Mouse (Mus musculus): ENCODE results near the gene Bad. TPM values are rescaled to one million over a fixed set of nuclear protein-coding genes. Genes with fewer than 3 reads are reported as not detected.
A peak's percentile ranks its signal among the peaks of the same experiment; 100 is the strongest.

Gene Bad
- total and polyA plus RNA-seq, 3 experiments = 21.1 to 33.5 (median 25.8) TPM

DNA sequence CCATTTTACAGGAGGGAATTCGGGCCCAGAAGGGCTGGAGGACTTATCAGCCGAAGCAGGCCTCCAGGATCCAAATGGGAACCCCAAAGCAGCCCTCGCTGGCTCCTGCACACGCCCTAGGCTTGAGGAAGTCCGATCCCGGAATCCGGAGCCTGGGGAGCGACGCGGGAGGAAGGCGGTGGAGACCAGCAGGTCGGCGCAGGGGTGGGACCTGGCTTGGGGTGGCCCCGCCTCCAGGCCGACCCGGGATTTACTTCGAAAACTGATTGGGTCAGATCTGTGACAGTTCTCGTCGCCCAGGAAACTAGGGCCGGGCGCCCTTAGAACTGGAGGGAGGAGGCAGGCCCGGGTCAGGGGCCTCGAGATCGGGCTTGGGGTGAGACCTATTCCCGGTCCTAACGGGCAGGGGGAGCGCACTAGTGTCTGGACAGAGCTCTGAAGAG lies 609 bp downstream of the Bad start, which contains the start of gene Gpr137:
Gene Gpr137, minus strand, starts transcription at position 232 of the 443 bp plus-strand sequence.
- Histone ChIP-seq H3K27me3 (ENCODE audit: control insufficient read depth, insufficient read depth, low read length) (no peaks in the 10 kb centered on the region), H3K27ac (peak within 1 kb of the TSS; percentile 84), H3K9ac (ENCODE audit: low read depth, low read length) (peak within 1 kb of the TSS; percentile 91), H3K4me1 (ENCODE audit: control insufficient read depth, insufficient read depth, low read length) (peaks cover 3% of the 10 kb centered on the region), H3K79me2 (replicated peaks; ENCODE audit: control insufficient read depth, insufficient read depth, low read length) (no peaks in the 10 kb centered on the region), H3K36me3 (ENCODE audit: control insufficient read depth, insufficient read depth, low read length) (no peaks in the 10 kb centered on the region), H3K4me3 (peak within 1 kb of the TSS; percentile 80)
- WGBS = under 1% methylated on average over 27 of the region's 27 CpGs
- DNase-seq = peak; percentile 95 to 98
- TF ChIP-seq CTCF (IDR thresholded peaks at IDR 0.05) = no peak
- TF ChIP-seq EP300 (IDR thresholded peaks at IDR 0.05; ENCODE audit: insufficient read depth, low read depth, low read length) = no peak
- TF ChIP-seq POLR2A (IDR thresholded peaks at IDR 0.05; ENCODE audit: insufficient read depth, low read depth, low read length) = peak; percentile 88
- intact Hi-C loops (cut with DNase I) = loop anchor here (1.0 to 5.0 kb wide), 2 partner anchors 9 to 35 kb away; partner anchors contain the start of gene Plcb3

DNA sequence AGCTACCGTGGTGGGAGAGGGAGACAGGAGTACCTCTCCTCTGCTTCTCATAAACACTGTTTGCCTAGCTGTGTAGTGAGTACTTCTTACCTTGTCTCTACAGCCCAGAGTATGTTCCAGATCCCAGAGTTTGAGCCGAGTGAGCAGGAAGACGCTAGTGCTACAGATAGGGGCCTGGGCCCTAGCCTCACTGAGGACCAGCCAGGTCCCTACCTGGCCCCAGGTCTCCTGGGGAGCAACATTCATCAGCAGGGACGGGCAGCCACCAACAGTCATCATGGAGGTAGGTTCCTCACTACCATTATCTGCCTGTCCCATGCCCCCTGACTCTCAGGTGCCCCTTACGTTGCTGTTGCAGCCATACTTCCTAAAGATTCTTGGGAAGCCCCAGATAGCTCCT lies 1.1 kb downstream of the Bad start:
- Histone ChIP-seq H3K27ac (peak overlapping the region; percentile 84), H3K9ac (ENCODE audit: low read depth, low read length) (peak overlapping the region; percentile 65), H3K27me3 (ENCODE audit: control insufficient read depth, insufficient read depth, low read length) (no peaks in the 10 kb centered on the region), H3K4me1 (ENCODE audit: control insufficient read depth, insufficient read depth, low read length) (peaks cover 3% of the 10 kb centered on the region), H3K4me3 (peak overlapping the region; percentile 80), H3K36me3 (ENCODE audit: control insufficient read depth, insufficient read depth, low read length) (no peaks in the 10 kb centered on the region), H3K79me2 (replicated peaks; ENCODE audit: control insufficient read depth, insufficient read depth, low read length) (no peaks in the 10 kb centered on the region)
- no peak for TF ChIP-seq EP300 (IDR thresholded peaks at IDR 0.05; ENCODE audit: insufficient read depth, low read depth, low read length)
- no peak for TF ChIP-seq POLR2A (IDR thresholded peaks at IDR 0.05; ENCODE audit: insufficient read depth, low read depth, low read length)
- no peak for TF ChIP-seq CTCF (IDR thresholded peaks at IDR 0.05)
- WGBS = 25% methylated on average over 5 of the region's 5 CpGs
- DNase-seq = no peak
- intact Hi-C loops (cut with DNase I) = loop anchor here (1.0 to 5.0 kb wide), 2 partner anchors 9 to 35 kb away; partner anchors contain the start of gene Plcb3

DNA sequence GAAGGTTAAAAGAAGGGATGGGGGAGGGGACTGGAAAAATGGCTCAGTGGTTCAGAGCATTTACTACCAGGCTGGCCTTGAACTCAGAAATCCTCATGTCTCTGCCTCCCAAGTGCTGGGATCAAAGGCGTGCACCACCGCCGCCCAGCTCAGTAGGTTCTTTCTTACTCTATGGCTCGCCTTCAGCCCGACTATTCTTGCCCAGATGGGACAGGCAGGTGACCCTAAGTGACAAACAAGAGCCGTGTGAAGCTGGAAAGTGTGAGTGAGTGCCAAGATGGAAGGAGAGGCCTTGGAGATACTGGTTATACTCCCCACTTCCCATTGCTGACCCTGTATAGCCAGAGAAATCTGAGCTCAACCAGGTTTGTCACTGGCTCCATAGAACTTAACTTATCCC lies 2.0 kb downstream of the Bad start:
- intact Hi-C loops (cut with DNase I) = loop anchor here (5.0 kb wide), 1 partner anchor 34 kb away; the partner anchor contains the start of gene Plcb3
- WGBS = 93% methylated on average over 6 of the region's 6 CpGs
- H3K27me3 ChIP-seq (ENCODE audit: control insufficient read depth, insufficient read depth, low read length) = no peaks in the 10 kb centered on the region

DNA sequence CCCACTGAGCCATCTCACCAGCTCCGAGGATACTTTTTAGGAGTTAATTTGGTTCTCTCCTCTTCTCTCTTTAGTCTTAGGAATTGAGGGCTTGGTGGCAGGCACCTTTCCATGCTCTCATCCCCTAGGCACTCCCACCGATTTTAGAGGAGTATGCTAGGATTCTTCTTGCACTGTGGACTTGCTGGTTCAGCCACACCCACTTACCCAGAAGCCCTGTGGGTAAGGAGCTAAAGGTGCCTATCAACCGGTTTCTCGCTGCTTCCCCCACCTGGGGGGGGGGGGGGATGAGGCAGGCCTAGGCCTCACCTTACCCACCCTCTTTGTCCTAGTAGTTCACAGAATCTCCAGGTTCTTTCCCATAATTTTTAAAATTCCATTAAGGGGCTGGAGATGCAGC lies 6.1 kb downstream of the Bad start:
- no peaks in the 10 kb centered on the region for H3K27me3 ChIP-seq (ENCODE audit: control insufficient read depth, insufficient read depth, low read length)
- no peak for DNase-seq
- no peaks in the 10 kb centered on the region for H3K36me3 ChIP-seq (ENCODE audit: control insufficient read depth, insufficient read depth, low read length)
- peaks cover 6% of the 10 kb centered on the region for H3K4me1 ChIP-seq (ENCODE audit: control insufficient read depth, insufficient read depth, low read length)
- H3K79me2 ChIP-seq (replicated peaks; ENCODE audit: control insufficient read depth, insufficient read depth, low read length) = no peaks in the 10 kb centered on the region
- 64% methylated on average over 4 of the region's 4 CpGs for WGBS
- intact Hi-C loops (cut with DNase I) = no loop called here
- no peak overlapping the region for H3K4me3 ChIP-seq
- no peak for TF ChIP-seq EP300 (IDR thresholded peaks at IDR 0.05; ENCODE audit: insufficient read depth, low read depth, low read length)
- TF ChIP-seq POLR2A (IDR thresholded peaks at IDR 0.05; ENCODE audit: insufficient read depth, low read depth, low read length) = no peak
- no peak for TF ChIP-seq CTCF (IDR thresholded peaks at IDR 0.05)
- H3K9ac ChIP-seq (ENCODE audit: low read depth, low read length) = no peak overlapping the region
- H3K27ac ChIP-seq = no peak overlapping the region

More for the DNA sequence above, 2.0 kb downstream of the Bad start:
- TF ChIP-seq EP300 (IDR thresholded peaks at IDR 0.05; ENCODE audit: insufficient read depth, low read depth, low read length) (no peak), CTCF (IDR thresholded peaks at IDR 0.05) (no peak), POLR2A (IDR thresholded peaks at IDR 0.05; ENCODE audit: insufficient read depth, low read depth, low read length) (no peak)
- Histone ChIP-seq H3K79me2 (replicated peaks; ENCODE audit: control insufficient read depth, insufficient read depth, low read length) (no peaks in the 10 kb centered on the region), H3K4me3 (no peak overlapping the region), H3K4me1 (ENCODE audit: control insufficient read depth, insufficient read depth, low read length) (peaks cover 3% of the 10 kb centered on the region), H3K9ac (ENCODE audit: low read depth, low read length) (no peak overlapping the region), H3K36me3 (ENCODE audit: control insufficient read depth, insufficient read depth, low read length) (no peaks in the 10 kb centered on the region), H3K27ac (no peak overlapping the region)
- DNase-seq = no peak

DNA sequence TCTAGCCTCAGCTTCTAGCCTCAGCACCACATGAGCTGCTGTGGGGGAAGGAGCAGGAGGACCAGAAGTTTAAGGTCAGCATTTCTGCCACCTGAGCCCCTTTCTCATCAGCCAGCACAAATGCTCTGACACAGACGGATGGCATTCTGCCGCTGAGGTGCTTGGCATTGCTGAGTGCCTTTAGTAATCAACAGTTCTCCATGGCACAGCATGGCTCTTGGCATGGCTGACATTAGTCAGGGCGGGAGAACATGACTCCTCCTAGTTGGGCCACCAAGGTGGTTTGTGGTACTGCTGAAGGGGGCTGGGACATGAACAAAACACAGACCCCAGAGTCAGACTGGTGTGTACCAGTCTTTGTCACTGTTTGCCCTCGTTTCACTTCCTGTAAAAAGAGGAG lies 6.5 kb downstream of the Bad start:
- H3K4me1 ChIP-seq (ENCODE audit: control insufficient read depth, insufficient read depth, low read length) = peaks cover 7% of the 10 kb centered on the region
- DNase-seq = no peak
- H3K36me3 ChIP-seq (ENCODE audit: control insufficient read depth, insufficient read depth, low read length) = no peaks in the 10 kb centered on the region
- no peak overlapping the region for H3K4me3 ChIP-seq
- H3K27me3 ChIP-seq (ENCODE audit: control insufficient read depth, insufficient read depth, low read length) = no peaks in the 10 kb centered on the region
- no peak overlapping the region for H3K27ac ChIP-seq
- 70% methylated on average over 4 of the region's 4 CpGs for WGBS
- no peaks in the 10 kb centered on the region for H3K79me2 ChIP-seq (replicated peaks; ENCODE audit: control insufficient read depth, insufficient read depth, low read length)
- no peak for TF ChIP-seq CTCF (IDR thresholded peaks at IDR 0.05)
- no peak for TF ChIP-seq EP300 (IDR thresholded peaks at IDR 0.05; ENCODE audit: insufficient read depth, low read depth, low read length)
- TF ChIP-seq POLR2A (IDR thresholded peaks at IDR 0.05; ENCODE audit: insufficient read depth, low read depth, low read length) = no peak
- intact Hi-C loops (cut with DNase I) = no loop called here
- no peak overlapping the region for H3K9ac ChIP-seq (ENCODE audit: low read depth, low read length)

DNA sequence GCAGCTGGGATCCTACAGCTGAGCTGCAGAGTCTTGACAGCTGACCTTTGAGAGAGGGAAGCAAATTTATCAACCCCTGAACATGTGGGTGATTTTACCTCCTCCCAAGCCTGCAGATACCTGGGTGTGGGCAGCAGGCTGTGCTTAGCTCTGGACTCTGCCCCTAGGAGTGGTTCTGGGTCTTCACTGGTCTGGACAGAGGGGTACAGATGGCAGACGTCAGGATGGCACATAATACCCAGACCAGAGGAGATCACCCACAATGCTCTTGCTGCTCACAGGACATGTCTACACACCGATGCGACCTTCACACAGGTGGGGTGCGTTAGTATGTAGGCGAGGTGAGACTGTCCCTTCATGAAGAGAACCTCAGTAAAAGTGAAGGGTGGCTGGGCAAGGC lies 7.9 kb downstream of the Bad start:
- Histone ChIP-seq H3K27ac (no peak overlapping the region), H3K36me3 (ENCODE audit: control insufficient read depth, insufficient read depth, low read length) (no peaks in the 10 kb centered on the region), H3K4me3 (no peak overlapping the region), H3K27me3 (ENCODE audit: control insufficient read depth, insufficient read depth, low read length) (no peaks in the 10 kb centered on the region), H3K79me2 (replicated peaks; ENCODE audit: control insufficient read depth, insufficient read depth, low read length) (no peaks in the 10 kb centered on the region), H3K4me1 (ENCODE audit: control insufficient read depth, insufficient read depth, low read length) (peaks cover 7% of the 10 kb centered on the region), H3K9ac (ENCODE audit: low read depth, low read length) (no peak overlapping the region)
- WGBS = 88% methylated on average over 5 of the region's 5 CpGs
- no peak for DNase-seq
- intact Hi-C loops (cut with DNase I) = no loop called here
- TF ChIP-seq CTCF (IDR thresholded peaks at IDR 0.05) = no peak
- TF ChIP-seq EP300 (IDR thresholded peaks at IDR 0.05; ENCODE audit: insufficient read depth, low read depth, low read length) = no peak
